Mouse (Mus musculus): ENCODE measurements around the gene Hist1h2be. TPM values are rescaled to one million over a fixed set of nuclear protein-coding genes. Genes with fewer than 3 reads are reported as not detected.

Hist1h2be gene
- polyA plus RNA-seq, 1 experiment from 2014 or later = 1.9 TPM

GRCm38 (mm10) chr13:23611638-23612037 is 9.3 kb downstream of the Hist1h2be start:
- Histone ChIP-seq H3K9ac (ENCODE audit: low read length) (no peak overlapping the region), H3K36me3 (ENCODE audit: control insufficient read depth, insufficient read depth) (no peaks in the 10 kb centered on the region), H3K27me3 (ENCODE audit: control insufficient read depth, insufficient read depth, low read length) (no peaks in the 10 kb centered on the region), H3K9me3 (replicated peaks; ENCODE audit: control insufficient read depth, low read length) (no peaks in the 10 kb centered on the region), H3K4me1 (ENCODE audit: control insufficient read depth, insufficient read depth, low read length) (no peaks in the 10 kb centered on the region), H3K4me3 (ENCODE audit: low read length) (no peak overlapping the region), H3K4me2 (ENCODE audit: low read depth, low read length) (no peak overlapping the region), H3K27ac (ENCODE audit: low read length) (no peak overlapping the region)
- no peak for ATAC-seq (replicated peaks; ENCODE audit: extremely low read depth, insufficient read depth, low FRiP score)
- WGBS = 85% methylated on average over 3 of the region's 3 CpGs

GRCm38 (mm10) chr13:23610393-23610792 is 10.5 kb downstream of the Hist1h2be start:
- WGBS = 64% methylated on average over 2 of the region's 2 CpGs
- H3K36me3 ChIP-seq (ENCODE audit: control insufficient read depth, insufficient read depth) = no peaks in the 10 kb centered on the region
- no peaks in the 10 kb centered on the region for H3K27me3 ChIP-seq (ENCODE audit: control insufficient read depth, insufficient read depth, low read length)
- no peaks in the 10 kb centered on the region for H3K4me1 ChIP-seq (ENCODE audit: control insufficient read depth, insufficient read depth, low read length)
- H3K4me3 ChIP-seq (ENCODE audit: low read length) = no peak overlapping the region
- no peak overlapping the region for H3K9ac ChIP-seq (ENCODE audit: low read length)
- no peak overlapping the region for H3K4me2 ChIP-seq (ENCODE audit: low read depth, low read length)
- H3K27ac ChIP-seq (ENCODE audit: low read length) = no peak overlapping the region
- no peaks in the 10 kb centered on the region for H3K9me3 ChIP-seq (replicated peaks; ENCODE audit: control insufficient read depth, low read length)
- no peak for ATAC-seq (replicated peaks; ENCODE audit: extremely low read depth, insufficient read depth, low FRiP score)

GRCm38 (mm10) chr13:23609844-23610243 is 11.1 kb downstream of the Hist1h2be start:
- Histone ChIP-seq H3K9ac (ENCODE audit: low read length) (no peak overlapping the region), H3K36me3 (ENCODE audit: control insufficient read depth, insufficient read depth) (no peaks in the 10 kb centered on the region), H3K4me2 (ENCODE audit: low read depth, low read length) (no peak overlapping the region), H3K27me3 (ENCODE audit: control insufficient read depth, insufficient read depth, low read length) (no peaks in the 10 kb centered on the region), H3K4me1 (ENCODE audit: control insufficient read depth, insufficient read depth, low read length) (no peaks in the 10 kb centered on the region), H3K27ac (ENCODE audit: low read length) (no peak overlapping the region), H3K9me3 (replicated peaks; ENCODE audit: control insufficient read depth, low read length) (no peaks in the 10 kb centered on the region), H3K4me3 (ENCODE audit: low read length) (no peak overlapping the region)
- ATAC-seq (replicated peaks; ENCODE audit: extremely low read depth, insufficient read depth, low FRiP score) = no peak

DNA sequence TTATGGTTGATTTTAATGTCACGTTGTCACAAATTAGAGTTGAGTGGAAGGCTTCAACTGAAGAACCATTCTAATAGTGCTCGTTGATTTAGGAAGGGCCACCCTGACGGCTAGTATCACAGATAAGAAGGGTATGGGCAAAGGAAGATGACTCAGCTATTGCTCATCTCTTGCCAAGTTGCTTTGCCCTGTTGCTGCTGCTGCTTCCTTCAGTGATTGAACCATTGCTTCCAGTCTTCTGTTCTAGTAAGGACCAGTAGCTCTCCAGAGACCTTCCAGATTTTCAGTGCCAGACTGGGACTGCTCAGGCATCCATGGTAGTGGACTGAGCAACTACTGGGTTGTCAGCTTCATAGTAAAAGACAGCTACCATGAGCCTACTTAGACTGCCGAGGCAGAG is 11.7 kb downstream of the Hist1h2be start:
- Histone ChIP-seq H3K4me3 (ENCODE audit: low read length) (no peak overlapping the region), H3K27me3 (ENCODE audit: control insufficient read depth, insufficient read depth, low read length) (no peaks in the 10 kb centered on the region), H3K4me2 (ENCODE audit: low read depth, low read length) (no peak overlapping the region), H3K27ac (ENCODE audit: low read length) (no peak overlapping the region), H3K9ac (ENCODE audit: low read length) (no peak overlapping the region), H3K4me1 (ENCODE audit: control insufficient read depth, insufficient read depth, low read length) (no peaks in the 10 kb centered on the region), H3K36me3 (ENCODE audit: control insufficient read depth, insufficient read depth) (no peaks in the 10 kb centered on the region), H3K9me3 (replicated peaks; ENCODE audit: control insufficient read depth, low read length) (no peaks in the 10 kb centered on the region)
- no peak for ATAC-seq (replicated peaks; ENCODE audit: extremely low read depth, insufficient read depth, low FRiP score)
- WGBS = 59% methylated on average over 4 of the region's 4 CpGs

DNA sequence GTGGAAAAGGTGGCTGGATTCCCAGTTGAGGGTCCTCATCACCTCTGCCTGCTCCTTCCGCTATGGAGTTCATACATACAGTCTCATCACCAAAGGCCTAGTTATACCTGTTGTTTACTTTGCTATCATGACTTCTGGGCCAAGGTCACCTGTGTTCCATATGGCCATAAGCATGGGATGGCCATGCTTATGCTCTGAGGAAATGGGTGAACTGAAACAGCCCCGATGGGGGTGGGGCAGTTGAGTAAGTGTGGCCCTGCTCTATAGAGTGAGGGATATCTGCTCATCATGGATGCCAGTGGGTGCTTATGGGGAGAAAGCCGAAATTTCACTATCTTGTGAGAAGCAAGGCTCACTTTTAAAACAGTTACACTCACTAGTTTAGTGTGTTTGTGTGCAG is 15.9 kb downstream of the Hist1h2be start:
- 82% methylated on average over 3 of the region's 3 CpGs for WGBS
- no peak for ATAC-seq (replicated peaks; ENCODE audit: extremely low read depth, insufficient read depth, low FRiP score)
- H3K4me1 ChIP-seq (ENCODE audit: control insufficient read depth, insufficient read depth, low read length) = no peaks in the 10 kb centered on the region
- no peaks in the 10 kb centered on the region for H3K9me3 ChIP-seq (replicated peaks; ENCODE audit: control insufficient read depth, low read length)
- no peak overlapping the region for H3K27ac ChIP-seq (ENCODE audit: low read length)
- no peak overlapping the region for H3K4me2 ChIP-seq (ENCODE audit: low read depth, low read length)
- H3K4me3 ChIP-seq (ENCODE audit: low read length) = no peak overlapping the region
- no peaks in the 10 kb centered on the region for H3K27me3 ChIP-seq (ENCODE audit: control insufficient read depth, insufficient read depth, low read length)
- no peaks in the 10 kb centered on the region for H3K36me3 ChIP-seq (ENCODE audit: control insufficient read depth, insufficient read depth)
- H3K9ac ChIP-seq (ENCODE audit: low read length) = no peak overlapping the region

- 90% methylated on average over 3 of the region's 3 CpGs for WGBS
- no peak overlapping the region for H3K4me3 ChIP-seq (ENCODE audit: low read length)
- H3K4me1 ChIP-seq (ENCODE audit: control insufficient read depth, insufficient read depth, low read length) = no peaks in the 10 kb centered on the region
- no peak overlapping the region for H3K4me2 ChIP-seq (ENCODE audit: low read depth, low read length)
- no peak overlapping the region for H3K27ac ChIP-seq (ENCODE audit: low read length)
- no peaks in the 10 kb centered on the region for H3K36me3 ChIP-seq (ENCODE audit: control insufficient read depth, insufficient read depth)
- no peak for ATAC-seq (replicated peaks; ENCODE audit: extremely low read depth, insufficient read depth, low FRiP score)
- H3K9me3 ChIP-seq (replicated peaks; ENCODE audit: control insufficient read depth, low read length) = no peaks in the 10 kb centered on the region
- H3K27me3 ChIP-seq (ENCODE audit: control insufficient read depth, insufficient read depth, low read length) = no peaks in the 10 kb centered on the region
- H3K9ac ChIP-seq (ENCODE audit: low read length) = no peak overlapping the region
Measured at GRCm38 (mm10) chr13:23604452-23604851, 16.5 kb downstream of the Hist1h2be start.

- Histone ChIP-seq H3K36me3 (ENCODE audit: control insufficient read depth, insufficient read depth) (no peaks in the 10 kb centered on the region), H3K9me3 (replicated peaks; ENCODE audit: control insufficient read depth, low read length) (no peaks in the 10 kb centered on the region), H3K9ac (ENCODE audit: low read length) (no peak overlapping the region), H3K4me1 (ENCODE audit: control insufficient read depth, insufficient read depth, low read length) (no peaks in the 10 kb centered on the region), H3K27ac (ENCODE audit: low read length) (no peak overlapping the region), H3K27me3 (ENCODE audit: control insufficient read depth, insufficient read depth, low read length) (no peaks in the 10 kb centered on the region), H3K4me3 (ENCODE audit: low read length) (no peak overlapping the region), H3K4me2 (ENCODE audit: low read depth, low read length) (no peak overlapping the region)
- WGBS = 49% methylated on average over 7 of the region's 7 CpGs
- ATAC-seq (replicated peaks; ENCODE audit: extremely low read depth, insufficient read depth, low FRiP score) = no peak
Measured at GRCm38 (mm10) chr13:23603182-23603699, 17.7 kb downstream of the Hist1h2be start.

DNA sequence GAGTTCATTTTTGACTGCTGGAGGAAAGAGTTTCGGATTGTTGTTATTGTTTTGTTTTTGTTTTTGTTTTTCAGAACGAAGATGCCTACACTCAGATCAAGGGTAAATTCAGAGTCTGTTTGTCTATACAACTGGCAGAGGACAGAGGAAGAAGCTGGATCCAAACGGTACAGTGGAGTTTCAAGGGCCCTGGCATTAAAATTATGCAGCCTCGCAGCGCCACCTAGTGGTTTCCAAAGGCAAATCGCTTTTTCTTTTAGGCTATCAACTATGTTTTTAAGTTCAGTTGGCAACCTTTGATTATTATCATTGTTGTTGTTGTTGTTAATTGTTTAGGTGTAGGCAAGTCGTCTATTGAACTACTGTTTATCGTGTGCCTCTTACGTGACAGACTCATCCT is 23.0 kb downstream of the Hist1h2be start:
- Histone ChIP-seq H3K36me3 (ENCODE audit: control insufficient read depth, insufficient read depth) (no peaks in the 10 kb centered on the region), H3K9ac (ENCODE audit: low read length) (no peak overlapping the region), H3K9me3 (replicated peaks; ENCODE audit: control insufficient read depth, low read length) (no peaks in the 10 kb centered on the region), H3K4me3 (ENCODE audit: low read length) (no peak overlapping the region), H3K27ac (ENCODE audit: low read length) (no peak overlapping the region), H3K4me1 (ENCODE audit: control insufficient read depth, insufficient read depth, low read length) (0 out of 2 replicates have a peak, but pooled peaks cover under 1% of the 10 kb centered on the region), H3K27me3 (ENCODE audit: control insufficient read depth, insufficient read depth, low read length) (no peaks in the 10 kb centered on the region), H3K4me2 (ENCODE audit: low read depth, low read length) (no peak overlapping the region)
- 6% methylated on average over 9 of the region's 9 CpGs for WGBS
- ATAC-seq (replicated peaks; ENCODE audit: extremely low read depth, insufficient read depth, low FRiP score) = no peak

GRCm38 (mm10) chr13:23595622-23596372 is 25.1 kb downstream of the Hist1h2be start:
- no peak; the same call in 1 of the 2 replicates for ATAC-seq (replicated peaks; ENCODE audit: extremely low read depth, insufficient read depth, low FRiP score)
- 76% methylated on average over 7 of the region's 7 CpGs for WGBS
- Histone ChIP-seq H3K4me2 (ENCODE audit: low read depth, low read length) (no peak overlapping the region), H3K9me3 (replicated peaks; ENCODE audit: control insufficient read depth, low read length) (no peaks in the 10 kb centered on the region), H3K4me3 (ENCODE audit: low read length) (no peak overlapping the region), H3K9ac (ENCODE audit: low read length) (no peak overlapping the region), H3K4me1 (ENCODE audit: control insufficient read depth, insufficient read depth, low read length) (0 out of 2 replicates have a peak, but pooled peaks cover 2% of the 10 kb centered on the region), H3K36me3 (ENCODE audit: control insufficient read depth, insufficient read depth) (no peaks in the 10 kb centered on the region), H3K27me3 (ENCODE audit: control insufficient read depth, insufficient read depth, low read length) (no peaks in the 10 kb centered on the region), H3K27ac (ENCODE audit: low read length) (no peak overlapping the region)
